Mouse (Mus musculus): ENCODE data around the gene Sec14l2. TPM values are rescaled to one million over a fixed set of nuclear protein-coding genes. Genes with fewer than 3 reads are reported as not detected.
"Not testable (repeated sequence)": the region's sequence is repeated elsewhere in the genome, so short reads cannot be mapped to it uniquely, and the experiment has no call there.

The Sec14l2 gene
- polyA plus RNA-seq, 1 experiment from 2014 or later: 3.3 TPM

GRCm38 (mm10) chr11:4118081-4118921 is 4.9 kb downstream of the Sec14l2 start:
- WGBS: 1% methylated on average over 41 of the region's 41 CpGs
- Histone ChIP-seq H3K4me2 (ENCODE audit: low read depth, low read length) (peak overlapping the region; percentile 88), H3K27ac (ENCODE audit: low read length) (no peak overlapping the region), H3K4me3 (ENCODE audit: low read length) (peak overlapping the region; percentile 59), H3K27me3 (ENCODE audit: control insufficient read depth, insufficient read depth, low read depth, low read length) (no peaks in the 10 kb centered on the region), H3K36me3 (ENCODE audit: control insufficient read depth, insufficient read depth, low read length) (no peaks in the 10 kb centered on the region), H3K4me1 (replicated peaks; ENCODE audit: control insufficient read depth, insufficient read depth, low read length) (peaks cover 14% of the 10 kb centered on the region), H3K9ac (ENCODE audit: low read length) (peak overlapping the region; percentile 69), H3K9me3 (ENCODE audit: control insufficient read depth, low read length) (no peaks in the 10 kb centered on the region)
- peak; percentile 70 for ATAC-seq (ENCODE audit: low read depth)

DNA sequence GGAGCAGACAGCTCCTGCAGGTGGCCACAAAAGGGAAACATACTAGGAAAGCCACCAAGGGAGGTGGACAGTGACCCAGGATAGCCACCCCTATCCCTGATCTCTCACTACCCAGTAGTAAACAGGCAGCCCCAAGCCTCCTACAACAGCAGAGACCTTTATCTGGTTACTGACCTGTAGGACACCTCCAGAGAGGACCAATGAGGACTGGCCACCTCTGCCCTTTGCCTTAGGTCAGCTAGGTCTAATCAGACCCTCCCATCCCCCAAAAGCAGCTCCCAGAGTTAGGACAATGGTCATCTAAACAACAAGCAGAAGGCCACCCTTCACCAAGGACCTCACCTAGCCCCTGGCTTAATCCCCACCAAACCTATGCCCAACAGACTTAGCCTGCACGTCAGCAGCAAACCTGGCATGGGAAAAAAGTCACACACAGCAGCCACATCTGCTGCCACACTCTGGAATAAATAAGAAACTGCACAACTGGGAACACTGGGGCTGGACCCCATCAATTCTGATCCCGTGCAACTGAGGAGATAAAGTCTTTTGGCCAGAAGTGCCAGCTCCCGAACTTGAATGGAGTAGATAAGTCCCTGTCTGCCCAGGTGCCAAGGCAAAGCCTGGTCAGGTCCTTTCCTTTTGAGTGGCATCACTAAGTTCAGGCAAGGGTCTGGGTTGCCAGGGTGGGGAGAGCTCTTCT is 5.7 kb downstream of the Sec14l2 start:
- Histone ChIP-seq H3K4me1 (replicated peaks; ENCODE audit: control insufficient read depth, insufficient read depth, low read length) (peaks cover 14% of the 10 kb centered on the region), H3K4me2 (ENCODE audit: low read depth, low read length) (peak overlapping the region; percentile 88), H3K36me3 (ENCODE audit: control insufficient read depth, insufficient read depth, low read length) (no peaks in the 10 kb centered on the region), H3K9ac (ENCODE audit: low read length) (peak overlapping the region; percentile 69; the same call in 1 of the 2 replicates), H3K9me3 (ENCODE audit: control insufficient read depth, low read length) (no peaks in the 10 kb centered on the region), H3K27me3 (ENCODE audit: control insufficient read depth, insufficient read depth, low read depth, low read length) (no peaks in the 10 kb centered on the region), H3K4me3 (ENCODE audit: low read length) (peak overlapping the region; percentile 59), H3K27ac (ENCODE audit: low read length) (no peak overlapping the region)
- WGBS: 12% methylated on average over 3 of the region's 3 CpGs
- ATAC-seq (ENCODE audit: low read depth): no peak

DNA sequence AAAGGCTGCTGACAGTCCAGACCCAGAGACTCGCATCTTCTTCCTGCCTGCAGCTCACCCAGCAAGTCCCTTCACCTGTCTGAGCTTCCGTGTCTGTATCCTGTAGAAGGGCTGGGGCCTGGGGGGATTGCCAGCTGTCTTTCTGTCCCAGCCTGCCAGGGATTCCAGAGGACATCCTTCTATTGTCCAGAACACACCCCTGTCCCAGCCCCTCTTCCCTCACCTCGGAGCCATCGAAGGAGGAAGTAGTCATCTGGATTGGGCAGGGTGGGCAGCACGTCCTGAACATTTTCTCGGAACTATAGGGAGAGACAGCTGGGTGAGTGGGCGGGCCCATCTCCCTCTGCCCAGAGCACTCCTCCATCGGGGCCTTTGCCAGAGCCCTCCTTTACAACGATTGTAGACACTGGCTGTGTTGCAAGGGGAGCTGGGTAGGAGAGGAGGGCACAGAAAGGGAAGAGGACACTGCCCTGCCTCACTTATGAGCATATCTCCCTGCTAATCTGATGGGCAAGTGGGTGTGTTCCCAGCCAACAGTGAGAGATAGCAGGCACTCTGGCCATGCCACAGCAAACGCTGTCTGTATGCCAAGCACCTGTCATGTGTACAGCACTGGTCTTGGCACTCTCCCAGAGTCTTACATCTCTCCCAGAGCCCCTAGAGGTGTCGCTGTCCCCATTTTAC is 6.6 kb downstream of the Sec14l2 start:
- no peak overlapping the region for H3K4me2 ChIP-seq (ENCODE audit: low read depth, low read length)
- H3K9me3 ChIP-seq (ENCODE audit: control insufficient read depth, low read length): no peaks in the 10 kb centered on the region
- no peak for ATAC-seq (ENCODE audit: low read depth)
- no peak overlapping the region for H3K9ac ChIP-seq (ENCODE audit: low read length)
- no peak overlapping the region for H3K4me3 ChIP-seq (ENCODE audit: low read length)
- no peak overlapping the region for H3K27ac ChIP-seq (ENCODE audit: low read length)
- no peaks in the 10 kb centered on the region for H3K36me3 ChIP-seq (ENCODE audit: control insufficient read depth, insufficient read depth, low read length)
- H3K27me3 ChIP-seq (ENCODE audit: control insufficient read depth, insufficient read depth, low read depth, low read length): no peaks in the 10 kb centered on the region
- peaks cover 14% of the 10 kb centered on the region for H3K4me1 ChIP-seq (replicated peaks; ENCODE audit: control insufficient read depth, insufficient read depth, low read length)
- WGBS: 47% methylated on average over 11 of the region's 11 CpGs

DNA sequence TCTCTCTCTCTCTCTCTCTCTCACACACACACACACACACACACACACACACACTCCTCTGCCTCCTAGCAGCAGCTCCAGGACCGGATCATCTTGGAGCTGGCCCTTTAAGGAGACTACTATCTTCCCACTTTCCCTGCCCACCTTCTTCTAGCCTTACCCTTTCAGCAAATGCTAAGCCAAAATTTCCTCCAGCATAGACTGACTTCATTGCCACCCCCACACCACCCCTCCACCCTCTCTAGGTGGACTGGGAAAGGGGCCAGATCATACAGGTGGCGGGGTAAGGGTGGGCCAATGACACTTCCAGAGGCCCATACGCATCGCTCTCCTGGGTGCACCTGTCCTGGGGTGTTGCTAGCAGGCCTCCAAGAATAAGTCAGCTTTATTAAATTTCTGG is 7.8 kb downstream of the Sec14l2 start:
- H3K36me3 ChIP-seq (ENCODE audit: control insufficient read depth, insufficient read depth, low read length): no peaks in the 10 kb centered on the region
- H3K4me2 ChIP-seq (ENCODE audit: low read depth, low read length): no peak overlapping the region
- H3K4me1 ChIP-seq (replicated peaks; ENCODE audit: control insufficient read depth, insufficient read depth, low read length): peaks cover 14% of the 10 kb centered on the region
- no peak overlapping the region for H3K4me3 ChIP-seq (ENCODE audit: low read length)
- no peak for ATAC-seq (ENCODE audit: low read depth)
- no peaks in the 10 kb centered on the region for H3K9me3 ChIP-seq (ENCODE audit: control insufficient read depth, low read length)
- no peaks in the 10 kb centered on the region for H3K27me3 ChIP-seq (ENCODE audit: control insufficient read depth, insufficient read depth, low read depth, low read length)
- H3K9ac ChIP-seq (ENCODE audit: low read length): no peak overlapping the region
- no peak overlapping the region for H3K27ac ChIP-seq (ENCODE audit: low read length)
- 74% methylated on average over 4 of the region's 4 CpGs for WGBS

DNA sequence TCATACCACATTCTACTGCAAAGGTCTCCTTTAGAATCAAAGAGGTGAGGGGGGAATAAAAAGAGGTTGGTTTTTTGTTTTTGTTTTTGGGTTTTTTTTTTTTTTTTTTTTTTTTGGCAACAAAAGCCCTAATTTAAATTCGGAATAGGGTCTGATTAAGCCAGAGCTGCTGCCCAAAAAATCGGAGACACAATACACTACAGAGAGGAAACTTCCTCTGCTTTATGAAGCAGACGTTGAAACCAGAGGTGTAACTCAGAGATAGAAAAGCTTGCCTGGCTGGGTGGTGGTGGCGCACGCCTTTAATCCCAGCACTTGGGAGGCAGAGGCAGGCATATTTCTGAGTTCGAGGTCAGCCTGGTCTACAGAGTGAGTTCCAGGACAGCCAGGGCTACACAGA is 8.7 kb downstream of the Sec14l2 start:
- not testable (repeated sequence) for ATAC-seq (ENCODE audit: low read depth); H3K27me3 ChIP-seq (ENCODE audit: control insufficient read depth, insufficient read depth, low read depth, low read length); H3K36me3 ChIP-seq (ENCODE audit: control insufficient read depth, insufficient read depth, low read length); H3K9me3 ChIP-seq (ENCODE audit: control insufficient read depth, low read length); H3K27ac ChIP-seq (ENCODE audit: low read length); H3K4me2 ChIP-seq (ENCODE audit: low read depth, low read length); H3K9ac ChIP-seq (ENCODE audit: low read length); H3K4me3 ChIP-seq (ENCODE audit: low read length)
- peaks cover 14% of the 10 kb centered on the region for H3K4me1 ChIP-seq (replicated peaks; ENCODE audit: control insufficient read depth, insufficient read depth, low read length)
- 79% methylated on average over 6 of the region's 6 CpGs for WGBS

- Histone ChIP-seq H3K36me3 (ENCODE audit: control insufficient read depth, insufficient read depth, low read length) (no peaks in the 10 kb centered on the region), H3K27me3 (ENCODE audit: control insufficient read depth, insufficient read depth, low read depth, low read length) (no peaks in the 10 kb centered on the region), H3K4me1 (replicated peaks; ENCODE audit: control insufficient read depth, insufficient read depth, low read length) (peaks cover 12% of the 10 kb centered on the region), H3K27ac (ENCODE audit: low read length) (no peak overlapping the region), H3K4me2 (ENCODE audit: low read depth, low read length) (no peak overlapping the region), H3K9ac (ENCODE audit: low read length) (no peak overlapping the region), H3K9me3 (ENCODE audit: control insufficient read depth, low read length) (no peaks in the 10 kb centered on the region), H3K4me3 (ENCODE audit: low read length) (no peak overlapping the region)
- no peak for ATAC-seq (ENCODE audit: low read depth)
- WGBS: 62% methylated on average over 6 of the region's 6 CpGs
These were observed 9.2 kb downstream of the Sec14l2 start for GRCm38 (mm10) chr11:4113970-4114369.

DNA sequence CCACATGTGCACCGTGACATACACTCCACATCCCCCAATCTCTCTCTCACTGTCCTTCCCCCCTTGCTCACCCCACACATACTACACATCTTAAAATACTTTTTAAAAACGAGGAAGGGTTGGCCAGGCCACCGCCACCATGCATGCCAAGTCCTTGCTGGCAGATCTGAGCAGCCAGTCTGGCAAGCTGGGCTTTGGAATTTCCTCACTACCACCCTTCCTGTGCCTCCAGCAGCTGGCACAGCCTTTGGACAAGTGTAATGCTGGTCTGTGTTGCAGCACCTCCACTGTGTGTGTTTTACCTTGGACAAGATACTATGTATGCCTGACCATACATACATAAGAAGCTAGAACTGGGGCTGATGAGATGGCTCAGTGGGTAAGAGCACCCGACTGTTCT is 9.7 kb downstream of the Sec14l2 start:
- Histone ChIP-seq H3K27me3 (ENCODE audit: control insufficient read depth, insufficient read depth, low read depth, low read length) (no peaks in the 10 kb centered on the region), H3K36me3 (ENCODE audit: control insufficient read depth, insufficient read depth, low read length) (no peaks in the 10 kb centered on the region), H3K4me2 (ENCODE audit: low read depth, low read length) (no peak overlapping the region), H3K4me3 (ENCODE audit: low read length) (no peak overlapping the region), H3K4me1 (replicated peaks; ENCODE audit: control insufficient read depth, insufficient read depth, low read length) (peaks cover 10% of the 10 kb centered on the region), H3K9ac (ENCODE audit: low read length) (no peak overlapping the region), H3K27ac (ENCODE audit: low read length) (no peak overlapping the region), H3K9me3 (ENCODE audit: control insufficient read depth, low read length) (no peaks in the 10 kb centered on the region)
- WGBS: 72% methylated on average over 4 of the region's 4 CpGs
- no peak for ATAC-seq (ENCODE audit: low read depth)

DNA sequence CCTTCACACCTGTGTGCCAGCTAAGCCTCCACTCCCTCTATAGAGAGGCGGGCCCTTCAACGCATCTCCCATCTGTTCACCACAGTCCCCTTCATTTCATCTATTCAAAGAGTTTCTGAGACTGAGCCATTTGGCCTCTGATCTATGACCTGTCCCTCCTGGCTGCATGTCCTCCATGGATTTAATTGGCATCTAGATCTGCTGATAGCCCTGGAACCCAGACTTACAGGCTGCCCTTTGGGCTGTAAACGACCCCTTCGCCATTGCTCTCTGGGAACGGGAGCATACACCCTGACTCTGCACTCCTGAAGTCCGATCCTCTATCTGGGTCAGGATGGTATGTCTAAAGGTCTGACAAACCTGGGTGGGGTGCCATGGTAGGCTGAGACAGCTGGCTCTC is 10.4 kb downstream of the Sec14l2 start:
- ATAC-seq (ENCODE audit: low read depth): no peak
- no peak overlapping the region for H3K4me3 ChIP-seq (ENCODE audit: low read length)
- no peak overlapping the region for H3K27ac ChIP-seq (ENCODE audit: low read length)
- 82% methylated on average over 6 of the region's 6 CpGs for WGBS
- no peak overlapping the region for H3K9ac ChIP-seq (ENCODE audit: low read length)
- no peak overlapping the region for H3K4me2 ChIP-seq (ENCODE audit: low read depth, low read length)
- H3K36me3 ChIP-seq (ENCODE audit: control insufficient read depth, insufficient read depth, low read length): no peaks in the 10 kb centered on the region
- H3K27me3 ChIP-seq (ENCODE audit: control insufficient read depth, insufficient read depth, low read depth, low read length): no peaks in the 10 kb centered on the region
- peaks cover 4% of the 10 kb centered on the region; the same call in 1 of the 2 replicates for H3K4me1 ChIP-seq (replicated peaks; ENCODE audit: control insufficient read depth, insufficient read depth, low read length)
- no peaks in the 10 kb centered on the region for H3K9me3 ChIP-seq (ENCODE audit: control insufficient read depth, low read length)

DNA sequence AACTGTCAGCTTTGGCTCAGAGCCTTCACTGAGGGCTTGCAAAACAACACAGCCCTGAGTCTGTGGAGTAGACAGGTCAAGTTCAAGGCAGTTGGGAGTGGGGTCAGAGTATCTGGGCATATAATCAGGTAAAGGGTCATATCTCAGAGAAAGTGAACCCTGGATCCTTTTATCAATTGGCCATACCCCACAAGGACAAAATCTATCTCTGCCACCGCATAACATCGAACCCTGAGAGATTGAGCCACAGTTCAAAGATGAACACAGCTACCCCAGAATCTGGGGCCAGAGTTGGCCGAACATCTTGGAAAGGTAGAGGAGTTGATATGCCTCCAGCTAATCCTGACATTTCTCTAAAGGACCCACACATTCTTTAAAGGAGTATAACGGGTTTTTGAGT is 11.2 kb downstream of the Sec14l2 start:
- Histone ChIP-seq H3K27ac (ENCODE audit: low read length) (no peak overlapping the region), H3K27me3 (ENCODE audit: control insufficient read depth, insufficient read depth, low read depth, low read length) (no peaks in the 10 kb centered on the region), H3K9ac (ENCODE audit: low read length) (no peak overlapping the region), H3K4me1 (replicated peaks; ENCODE audit: control insufficient read depth, insufficient read depth, low read length) (no peaks in the 10 kb centered on the region), H3K9me3 (ENCODE audit: control insufficient read depth, low read length) (no peaks in the 10 kb centered on the region), H3K4me2 (ENCODE audit: low read depth, low read length) (no peak overlapping the region), H3K4me3 (ENCODE audit: low read length) (no peak overlapping the region), H3K36me3 (ENCODE audit: control insufficient read depth, insufficient read depth, low read length) (no peaks in the 10 kb centered on the region)
- WGBS: 77% methylated on average over 4 of the region's 4 CpGs
- ATAC-seq (ENCODE audit: low read depth): no peak

All from lung, embryonic 16.5 days (tissue).